Comparison of ENCODE assay signal across 8 mouse cellular contexts in genomic region chr4:45418229-45418950, GRCm38 (mm10). TPM values are rescaled to one million over a fixed set of nuclear protein-coding genes. Genes with fewer than 3 reads are reported as not detected.
DNase-seq lines count a peak whose midpoint lies in the region; ATAC-seq and TF ChIP-seq lines count a peak whose summit lies in the region.

No protein-coding gene starts in this region.

- peak overlapping the region; percentile 35; the same call in 1 of the 2 replicates for H3K4me3 ChIP-seq in embryonic facial prominence, embryonic 10.5 days
- H3K4me3 ChIP-seq in limb, embryonic 14.5 days (replicated peaks; ENCODE audit: low read length), result no peak overlapping the region
- no peak overlapping the region for H3K4me3 ChIP-seq in midbrain, embryonic 15.5 days
- no peak overlapping the region for H3K4me3 ChIP-seq in stomach, postnatal 0 days (ENCODE audit: low read depth, low read length)

- peak; percentile 68; the same call in 1 of the 2 replicates for ATAC-seq in limb, embryonic 14.5 days (ENCODE audit: low FRiP score, low read depth)
- peak; percentile 66 for ATAC-seq in midbrain, embryonic 15.5 days (replicated peaks)
- no peak; the same call in 1 of the 2 replicates for ATAC-seq in stomach, postnatal 0 days (ENCODE audit: low FRiP score, low TSS enrichment)

- TF ChIP-seq EP300 in stomach, postnatal 0 days (optimal IDR thresholded peaks at IDR 0.05), result no peak

- peaks cover 9% of the 10 kb centered on the region; the same call in 1 of the 2 replicates for H3K27me3 ChIP-seq in embryonic facial prominence, embryonic 10.5 days (replicated peaks; ENCODE audit: low read depth, poor library complexity, severe bottlenecking)
- H3K27me3 ChIP-seq in limb, embryonic 14.5 days (ENCODE audit: control insufficient read depth, insufficient read depth, low read length), result no peaks in the 10 kb centered on the region
- H3K27me3 ChIP-seq in midbrain, embryonic 15.5 days (replicated peaks), result no peaks in the 10 kb centered on the region
- H3K27me3 ChIP-seq in stomach, postnatal 0 days (ENCODE audit: control insufficient read depth, insufficient read depth, low read length), result no peaks in the 10 kb centered on the region

- peak; percentile 67 for DNase-seq in 3T3-L1 (ENCODE audit: low read depth, low spot score)
- peak; percentile 83 for DNase-seq in NIH3T3 (ENCODE audit: low read depth)
- peak; percentile 80 for DNase-seq in embryonic facial prominence, embryonic 10.5 days (ENCODE audit: low spot score)
- peak; percentile 33 to 36 for DNase-seq in heart, adult 9 months (ENCODE audit: low spot score in 2 of 2)
- peak; percentile 74 for DNase-seq in kidney, adult 18-20 months
- peak; percentile 71 for DNase-seq in limb, embryonic 14.5 days (ENCODE audit: low spot score)
- DNase-seq in stomach, postnatal 0 days (ENCODE audit: low spot score), result peak; percentile 74

- H3K9me3 ChIP-seq in embryonic facial prominence, embryonic 10.5 days, result no peaks in the 10 kb centered on the region
- H3K9me3 ChIP-seq in limb, embryonic 14.5 days (ENCODE audit: control insufficient read depth, low read length), result no peaks in the 10 kb centered on the region
- no peaks in the 10 kb centered on the region for H3K9me3 ChIP-seq in midbrain, embryonic 15.5 days
- no peaks in the 10 kb centered on the region for H3K9me3 ChIP-seq in stomach, postnatal 0 days (ENCODE audit: control insufficient read depth, low read length)

- H3K9ac ChIP-seq in limb, embryonic 14.5 days (ENCODE audit: low read depth, low read length, severe bottlenecking), result no peak overlapping the region
- H3K9ac ChIP-seq in midbrain, embryonic 15.5 days, result no peak overlapping the region
- no peak overlapping the region for H3K9ac ChIP-seq in stomach, postnatal 0 days (ENCODE audit: low read length)

- H3K27ac ChIP-seq in embryonic facial prominence, embryonic 10.5 days (replicated peaks), result peak overlapping the region; percentile 55
- no peak overlapping the region for H3K27ac ChIP-seq in limb, embryonic 14.5 days (replicated peaks; ENCODE audit: low read depth, low read length)
- H3K27ac ChIP-seq in midbrain, embryonic 15.5 days, result no peak overlapping the region
- H3K27ac ChIP-seq in stomach, postnatal 0 days (replicated peaks), result no peak overlapping the region

- whole genome bisulfite sequencing in embryonic facial prominence, embryonic 10.5 days, result 18% methylated on average over 11 of the region's 11 CpGs
- 13% methylated on average over 11 of the region's 11 CpGs for WGBS in limb, embryonic 14.5 days
- 15% methylated on average over 10 of the region's 11 CpGs for WGBS in midbrain, embryonic 15.5 days
- WGBS in stomach, postnatal 0 days, result 24% methylated on average over 10 of the region's 11 CpGs

- TF ChIP-seq CTCF in stomach, postnatal 0 days (IDR thresholded peaks at IDR 0.05; ENCODE audit: low read depth), result peak; percentile 87

- H3K4me1 ChIP-seq in embryonic facial prominence, embryonic 10.5 days, result peaks cover 50% of the 10 kb centered on the region
- H3K4me1 ChIP-seq in limb, embryonic 14.5 days (ENCODE audit: control insufficient read depth, insufficient read depth, low read length), result no peaks in the 10 kb centered on the region
- peaks cover 20% of the 10 kb centered on the region for H3K4me1 ChIP-seq in midbrain, embryonic 15.5 days
- no peaks in the 10 kb centered on the region for H3K4me1 ChIP-seq in stomach, postnatal 0 days (replicated peaks; ENCODE audit: control insufficient read depth, insufficient read depth)

- TF ChIP-seq POLR2A in limb, embryonic 14.5 days (IDR thresholded peaks at IDR 0.05; ENCODE audit: borderline replicate concordance, extremely low read depth, insufficient read depth, insufficient read length), result no peak

- 0 out of 2 replicates have a peak overlapping the region, but pooled peaks have one; percentile 13 for H3K4me2 ChIP-seq in limb, embryonic 14.5 days (replicated peaks; ENCODE audit: low read depth, low read length, severe bottlenecking)
- peak overlapping the region; percentile 35 for H3K4me2 ChIP-seq in midbrain, embryonic 15.5 days
- peak overlapping the region; percentile 31; the same call in 1 of the 2 replicates for H3K4me2 ChIP-seq in stomach, postnatal 0 days (replicated peaks; ENCODE audit: low read depth)

- no peaks in the 10 kb centered on the region for H3K36me3 ChIP-seq in embryonic facial prominence, embryonic 10.5 days (replicated peaks)
- H3K36me3 ChIP-seq in limb, embryonic 14.5 days (ENCODE audit: control insufficient read depth, insufficient read depth, low read length), result no peaks in the 10 kb centered on the region
- no peaks in the 10 kb centered on the region for H3K36me3 ChIP-seq in midbrain, embryonic 15.5 days (replicated peaks)
- no peaks in the 10 kb centered on the region for H3K36me3 ChIP-seq in stomach, postnatal 0 days (ENCODE audit: control insufficient read depth, insufficient read depth, low read length)

RNA-seq across cellular contexts. Expression of gene Slc25a51, which starts 9.8 kb away (rescaled TPM):
- polyA plus RNA-seq in embryonic facial prominence, embryonic 10.5 days (2016; fragmentation: Nextera tagmentation; extraction: Ambion mirVana), result 82.0 and 87.0 TPM in 2 replicates
- 85.5 and 122 TPM in 2 replicates for polyA plus RNA-seq in limb, embryonic 14.5 days (2012; rRNA removed)
- 41.5 and 45.1 TPM in 2 replicates for polyA plus RNA-seq in limb, embryonic 14.5 days (2014; fragmentation: Nextera tagmentation; extraction: Ambion mirVana)
- polyA plus RNA-seq in midbrain, embryonic 15.5 days (2015; fragmentation: Nextera tagmentation; extraction: Ambion mirVana), result 72.1 and 77.6 TPM in 2 replicates
- 39.9 and 40.5 TPM in 2 replicates for polyA plus RNA-seq in stomach, postnatal 0 days (2015; fragmentation: Nextera tagmentation; extraction: Ambion mirVana)
